Mouse (Mus musculus): ENCODE results near the gene Sdhb. TPM values are rescaled to one million over a fixed set of nuclear protein-coding genes. Genes with fewer than 3 reads are reported as not detected.

Gene Sdhb
- polyA plus RNA-seq (2014; fragmentation: Illumina TruSeq; extraction: RNeasy Lipid Tissue Mini Kit (QIAGEN cat#74804); ENCODE audit: low read depth, low replicate concordance), result 96.7 TPM

GRCm38 (mm10) chr4:140960781-140961466 is at the start of gene Sdhb:
Sdhb (plus strand) TSS chr4:140961203.

GRCm38 (mm10) chr4:140986711-140987395 is 25.9 kb downstream of the Sdhb start, which contains the start of gene Atp13a2:
Atp13a2 (plus strand) TSS chr4:140986873.

GRCm38 (mm10) chr4:141010118-141010517 is 49.1 kb downstream of the Sdhb start, which contains the start of gene Mfap2:
Mfap2 (plus strand) TSS chr4:141010418.

Other genes with a start within 250 kb of the Sdhb start
- gene Padi6, start 218.6 kb upstream of the Sdhb start, polyA plus RNA-seq (2014; fragmentation: Illumina TruSeq; extraction: RNeasy Lipid Tissue Mini Kit (QIAGEN cat#74804); ENCODE audit: low read depth, low replicate concordance), result not detected
- not detected for gene Padi4, start 187.0 kb upstream of the Sdhb start, polyA plus RNA-seq (2014; fragmentation: Illumina TruSeq; extraction: RNeasy Lipid Tissue Mini Kit (QIAGEN cat#74804); ENCODE audit: low read depth, low replicate concordance)
- not detected for gene Padi3, start 150.6 kb upstream of the Sdhb start, polyA plus RNA-seq (2014; fragmentation: Illumina TruSeq; extraction: RNeasy Lipid Tissue Mini Kit (QIAGEN cat#74804); ENCODE audit: low read depth, low replicate concordance)
- not detected for gene Padi1, start 115.4 kb upstream of the Sdhb start, polyA plus RNA-seq (2014; fragmentation: Illumina TruSeq; extraction: RNeasy Lipid Tissue Mini Kit (QIAGEN cat#74804); ENCODE audit: low read depth, low replicate concordance)
- 0.93 TPM for gene Padi2, start 54.9 kb upstream of the Sdhb start, polyA plus RNA-seq (2014; fragmentation: Illumina TruSeq; extraction: RNeasy Lipid Tissue Mini Kit (QIAGEN cat#74804); ENCODE audit: low read depth, low replicate concordance)
- 2.0 TPM for gene Atp13a2, start 25.7 kb downstream of the Sdhb start, polyA plus RNA-seq (2014; fragmentation: Illumina TruSeq; extraction: RNeasy Lipid Tissue Mini Kit (QIAGEN cat#74804); ENCODE audit: low read depth, low replicate concordance)
- gene Mfap2, start 49.2 kb downstream of the Sdhb start, polyA plus RNA-seq (2014; fragmentation: Illumina TruSeq; extraction: RNeasy Lipid Tissue Mini Kit (QIAGEN cat#74804); ENCODE audit: low read depth, low replicate concordance), result not detected
- gene Crocc, start 99.3 kb downstream of the Sdhb start, polyA plus RNA-seq (2014; fragmentation: Illumina TruSeq; extraction: RNeasy Lipid Tissue Mini Kit (QIAGEN cat#74804); ENCODE audit: low read depth, low replicate concordance), result 1.5 TPM
- 7.5 TPM for gene Necap2, start 117.2 kb downstream of the Sdhb start, polyA plus RNA-seq (2014; fragmentation: Illumina TruSeq; extraction: RNeasy Lipid Tissue Mini Kit (QIAGEN cat#74804); ENCODE audit: low read depth, low replicate concordance)
- gene Spata21, start 127.1 kb downstream of the Sdhb start, polyA plus RNA-seq (2014; fragmentation: Illumina TruSeq; extraction: RNeasy Lipid Tissue Mini Kit (QIAGEN cat#74804); ENCODE audit: low read depth, low replicate concordance), result not detected
- 28.2 TPM for gene Szrd1, start 178.6 kb downstream of the Sdhb start, polyA plus RNA-seq (2014; fragmentation: Illumina TruSeq; extraction: RNeasy Lipid Tissue Mini Kit (QIAGEN cat#74804); ENCODE audit: low read depth, low replicate concordance)
- gene Fbxo42, start 186.7 kb downstream of the Sdhb start, polyA plus RNA-seq (2014; fragmentation: Illumina TruSeq; extraction: RNeasy Lipid Tissue Mini Kit (QIAGEN cat#74804); ENCODE audit: low read depth, low replicate concordance), result 7.3 TPM

Measured in adrenal gland, adult 10 weeks (tissue).